Mouse (Mus musculus) liver, adult 2 months (tissue): ENCODE results near the gene Cd302.

Experiments
- CTCF ChIP-seq: fragments of 200-500 bp; IDR thresholded peaks from 2 replicates; pipeline ENCODE4 v1.5.1; 2011; ENCODE audit warnings: low read depth, low read length, control low read depth
- POLR2A ChIP-seq: fragments of 200-500 bp; IDR thresholded peaks from 2 replicates; pipeline ENCODE4 v1.6.1; 2011; ENCODE audit warnings: low read length, control low read depth; ENCODE audit not compliant: insufficient read depth; ENCODE audit errors: extremely low read depth

DNA sequence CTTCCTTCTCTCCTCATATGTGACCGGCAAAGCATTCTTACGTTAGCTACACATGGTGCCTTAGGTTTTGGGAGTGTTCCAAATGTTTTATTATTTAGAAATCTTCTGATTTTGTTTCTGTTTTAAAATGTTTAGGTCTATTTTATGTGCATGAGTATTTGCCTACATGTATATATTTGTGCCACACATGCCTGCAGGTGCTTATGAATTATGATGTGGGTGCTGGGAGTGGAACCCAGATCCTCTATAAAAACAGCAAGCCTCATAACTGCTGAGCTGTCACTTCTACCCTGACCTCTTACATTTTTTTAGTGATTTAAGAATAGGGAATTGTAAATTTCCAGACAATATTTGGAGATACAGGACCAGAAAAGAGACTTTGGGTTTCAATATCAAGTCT lies 62.3 kb downstream of the Cd302 start:
- TF ChIP-seq POLR2A: no peak
- TF ChIP-seq CTCF: no peak
